Mouse (Mus musculus) limb, embryonic 14.5 days (tissue): Measurements from ENCODE around the gene Naa35. TPM values are rescaled to one million over a fixed set of nuclear protein-coding genes. Genes with fewer than 3 reads are reported as not detected.
A peak's percentile ranks its signal among the peaks of the same experiment; 100 is the strongest.

ENCODE experiments used
- ATAC-seq: fragments of 200-750 bp; cut with Nextera tagmentation; 2 replicates; pipeline ENCODE4 v1.8.0; 2017; ENCODE audit warnings: low read depth, moderate number of reproducible peaks, moderate TSS enrichment; ENCODE audit not compliant: low FRiP score
- DNase-seq: peaks from one replicate; pipeline ENCODE4 v3.0.0-alpha.2; 2015; ENCODE audit warnings: low spot score
- H3K27ac ChIP-seq: fragments of 300-500 bp; sonication (generic); replicated peaks from 2 replicates; pipeline ENCODE4 v1.5.1; 2014; ENCODE audit warnings: low read depth, mild to moderate bottlenecking, low read length, moderate library complexity, mixed read lengths
- H3K27me3 ChIP-seq: fragments of 300-500 bp; sonication (generic); 2 replicates; pipeline ENCODE4 v1.6.1; 2014; ENCODE audit warnings: low read length, mixed read lengths; ENCODE audit not compliant: control insufficient read depth, insufficient read depth
- H3K36me3 ChIP-seq: fragments of 300-500 bp; sonication (generic); 2 replicates; pipeline ENCODE4 v1.6.1; 2014; ENCODE audit warnings: mild to moderate bottlenecking, low read length, moderate library complexity, mixed read lengths; ENCODE audit not compliant: control insufficient read depth, insufficient read depth
- H3K4me1 ChIP-seq: fragments of 300-500 bp; sonication (generic); 2 replicates; pipeline ENCODE4 v1.6.1; 2014; ENCODE audit warnings: antibody characterized with exemption, low read length, mixed read lengths; ENCODE audit not compliant: control insufficient read depth, insufficient read depth
- H3K4me2 ChIP-seq: fragments of 300-500 bp; sonication (generic); replicated peaks from 2 replicates; pipeline ENCODE4 v1.6.1; 2014; ENCODE audit warnings: low read depth, mild to moderate bottlenecking, low read length, moderate library complexity; ENCODE audit not compliant: severe bottlenecking
- H3K4me3 ChIP-seq: fragments of 300-500 bp; sonication (generic); replicated peaks from 2 replicates; pipeline ENCODE4 v1.5.1; 2014; ENCODE audit warnings: low read length
- H3K9ac ChIP-seq: fragments of 300-500 bp; sonication (generic); 2 replicates; pipeline ENCODE4 v1.6.1; 2014; ENCODE audit warnings: mild to moderate bottlenecking, low read depth, low read length, moderate library complexity; ENCODE audit not compliant: severe bottlenecking
- H3K9me3 ChIP-seq: fragments of 300-500 bp; sonication (generic); 2 replicates; pipeline ENCODE4 v1.6.1; 2016; ENCODE audit warnings: low read length; ENCODE audit not compliant: control insufficient read depth
- POLR2A ChIP-seq: fragments of 200-500 bp; IDR thresholded peaks from 2 replicates; pipeline ENCODE4 v1.8.0; 2012; ENCODE audit warnings: inconsistent platforms, mild to moderate bottlenecking, moderate library complexity, borderline replicate concordance; ENCODE audit not compliant: insufficient read depth, insufficient read length; ENCODE audit errors: extremely low read depth
- WGBS: fragments of 180-500 bp; shearing (Covaris S2); extraction: QIAGEN DNeasy Blood & Tissue Kit; methylation state at CpG from one replicate; pipeline ENCODE4 v1.1.7; 2014; 5-methylcytosine and 5-hydroxymethylcytosine counted together
- polyA plus RNA-seq, 2 experiments: library from polyadenylated mRNA; depleted of rRNA in 1 of 2; stranded (reverse) in 1 of 2; unstranded in 1 of 2; fragments of >200 nt; fragmentation: Nextera tagmentation in 1 of 2; extraction: Ambion mirVana in 1 of 2; gene quantifications; 2 replicates each; pipeline versions ENCODE4 v1.2.1 to v1.2.3; 2012 to 2014

The Naa35 gene
- polyA plus RNA-seq, 2 experiments: 68.5 to 88.8 TPM

DNA sequence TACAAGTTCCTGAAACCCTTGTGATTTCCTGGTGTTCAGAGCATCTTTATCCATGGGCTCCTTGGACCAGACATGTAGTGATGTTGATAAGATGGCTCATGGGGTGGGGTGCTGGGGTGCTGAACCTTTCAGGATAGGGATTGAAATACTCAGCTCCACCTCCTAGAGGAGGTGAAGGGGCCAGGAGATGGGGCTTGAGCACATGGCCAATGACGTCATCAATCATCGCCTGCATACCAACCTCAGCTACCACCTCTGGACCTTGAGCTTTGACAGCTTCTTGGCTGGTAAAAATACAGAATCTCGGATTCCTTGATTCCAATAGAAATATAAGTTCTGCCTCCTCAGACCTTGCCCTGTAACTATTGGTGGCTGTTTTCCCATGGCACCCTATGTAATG is 60.4 kb downstream of the Naa35 start:
- no peak overlapping the region for H3K4me2 ChIP-seq
- WGBS: 81% methylated on average over 3 of the region's 3 CpGs
- H3K27me3 ChIP-seq: no peaks in the 10 kb centered on the region
- peaks cover 20% of the 10 kb centered on the region for H3K36me3 ChIP-seq
- DNase-seq: no peak
- H3K4me1 ChIP-seq: no peaks in the 10 kb centered on the region
- no peak overlapping the region for H3K9ac ChIP-seq
- H3K4me3 ChIP-seq: no peak overlapping the region
- H3K27ac ChIP-seq: no peak overlapping the region
- no peak for ATAC-seq
- TF ChIP-seq POLR2A: no peak
- H3K9me3 ChIP-seq: no peaks in the 10 kb centered on the region

DNA sequence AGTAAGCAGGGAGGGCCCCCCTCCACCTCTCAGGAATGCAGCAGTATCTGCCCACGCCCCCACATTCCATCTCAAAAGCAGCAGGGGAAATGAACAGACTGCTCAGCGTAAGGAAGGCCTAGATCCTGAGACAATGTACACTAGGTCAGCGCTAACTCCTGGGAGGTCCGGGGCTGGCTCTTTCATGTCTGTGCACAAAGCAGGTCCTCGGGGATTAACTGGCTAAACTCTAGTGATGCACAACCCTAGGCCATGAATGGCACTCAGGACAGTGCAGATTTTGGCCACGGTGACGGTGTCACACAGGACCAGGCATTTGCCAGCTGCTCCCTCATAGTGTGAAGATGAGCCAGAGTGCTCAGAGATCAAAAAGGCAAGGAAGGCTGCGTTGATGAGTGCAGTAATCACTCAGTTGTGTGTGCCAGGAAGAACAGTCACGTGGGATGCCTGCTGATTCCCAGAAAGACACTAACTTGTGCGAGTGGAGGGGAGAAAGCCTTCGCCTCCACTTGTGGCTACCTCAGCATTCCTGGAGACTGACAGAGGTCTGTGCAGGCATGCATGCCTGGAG is 61.7 kb downstream of the Naa35 start:
- no peak for TF ChIP-seq POLR2A
- Histone ChIP-seq H3K27ac (0 out of 2 replicates have a peak overlapping the region, but pooled peaks have one; percentile 2), H3K4me3 (no peak overlapping the region), H3K36me3 (peaks cover 20% of the 10 kb centered on the region), H3K9me3 (no peaks in the 10 kb centered on the region), H3K9ac (0 out of 2 replicates have a peak overlapping the region, but pooled peaks have one; percentile 2), H3K4me2 (no peak overlapping the region), H3K27me3 (no peaks in the 10 kb centered on the region), H3K4me1 (no peaks in the 10 kb centered on the region)
- ATAC-seq: no peak
- no peak for DNase-seq
- 58% methylated on average over 11 of the region's 11 CpGs for WGBS

DNA sequence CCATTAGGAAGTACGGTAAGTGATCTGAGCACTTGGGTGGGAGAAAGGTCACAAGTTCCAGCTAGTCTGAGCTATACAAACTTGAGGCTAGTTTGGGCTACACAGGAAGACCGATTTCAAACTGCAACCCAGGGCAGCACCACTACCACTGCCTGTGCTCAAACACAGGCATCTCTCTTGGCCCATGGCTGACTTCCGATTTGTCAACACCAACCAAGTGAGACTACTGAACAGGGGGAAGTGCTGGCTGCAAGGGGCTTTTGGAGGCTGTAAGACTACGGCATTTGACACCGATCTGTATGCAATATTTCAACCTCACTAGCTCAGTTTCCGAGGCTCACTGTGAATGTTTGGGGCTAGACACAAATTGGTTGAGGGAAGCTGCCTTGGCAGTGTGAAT is 62.4 kb downstream of the Naa35 start:
- Histone ChIP-seq H3K4me3 (no peak overlapping the region), H3K36me3 (peaks cover 20% of the 10 kb centered on the region), H3K4me1 (no peaks in the 10 kb centered on the region), H3K4me2 (no peak overlapping the region), H3K27me3 (no peaks in the 10 kb centered on the region), H3K9me3 (no peaks in the 10 kb centered on the region), H3K9ac (no peak overlapping the region), H3K27ac (no peak overlapping the region)
- 85% methylated on average over 6 of the region's 6 CpGs for WGBS
- DNase-seq (no peak), ATAC-seq (no peak)
- TF ChIP-seq POLR2A: no peak

DNA sequence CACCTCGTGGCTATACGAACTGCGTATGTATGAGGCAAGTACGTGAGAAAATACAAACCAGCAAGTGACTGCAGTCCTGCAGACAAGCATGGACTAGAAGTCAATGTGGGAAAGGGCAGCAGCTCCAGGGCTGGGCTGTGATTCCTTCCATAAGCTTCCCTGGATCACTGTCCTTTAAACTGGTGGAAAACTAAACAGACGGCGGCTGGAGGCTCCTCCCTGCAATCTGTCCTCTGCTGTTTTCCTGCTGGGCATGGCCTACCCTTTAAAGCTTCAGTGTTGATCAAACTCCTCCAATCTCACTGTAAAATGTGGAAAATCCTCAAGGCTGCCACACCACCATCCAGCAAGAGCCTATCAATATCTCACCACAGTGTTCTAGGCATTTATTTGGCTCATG is 63.5 kb downstream of the Naa35 start:
- ATAC-seq (no peak), DNase-seq (no peak)
- Histone ChIP-seq H3K36me3 (peaks cover 20% of the 10 kb centered on the region), H3K9ac (no peak overlapping the region), H3K4me1 (no peaks in the 10 kb centered on the region), H3K27ac (no peak overlapping the region), H3K27me3 (no peaks in the 10 kb centered on the region), H3K4me3 (no peak overlapping the region), H3K9me3 (no peaks in the 10 kb centered on the region), H3K4me2 (no peak overlapping the region)
- 86% methylated on average over 6 of the region's 6 CpGs for WGBS
- TF ChIP-seq POLR2A: no peak

DNA sequence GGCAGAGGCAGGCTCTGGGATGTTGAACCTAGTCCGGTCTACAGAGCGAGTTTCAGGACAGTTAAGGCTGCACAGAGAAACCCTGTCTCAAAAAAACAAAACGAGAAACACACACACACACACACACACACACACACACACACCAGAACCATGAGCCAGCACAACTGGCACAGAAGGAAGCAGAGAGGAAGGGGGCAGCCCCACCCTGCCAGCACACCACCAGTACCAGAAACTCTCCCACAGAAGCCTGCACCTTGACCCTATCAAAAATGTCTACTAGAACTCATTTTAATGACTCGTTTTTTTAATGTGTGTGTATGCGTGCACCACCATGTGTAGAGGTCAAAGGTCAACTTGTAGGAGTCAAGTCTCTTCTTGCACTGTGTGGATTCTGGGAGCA is 64.7 kb downstream of the Naa35 start:
- ATAC-seq: no peak

More for the DNA sequence above, 64.7 kb downstream of the Naa35 start:
- DNase-seq: no peak
- no peaks in the 10 kb centered on the region for H3K9me3 ChIP-seq
- H3K4me2 ChIP-seq: no peak overlapping the region
- WGBS: 62% methylated on average over 5 of the region's 5 CpGs
- no peak for TF ChIP-seq POLR2A
- no peak overlapping the region for H3K27ac ChIP-seq
- H3K27me3 ChIP-seq: no peaks in the 10 kb centered on the region
- no peak overlapping the region for H3K9ac ChIP-seq
- no peak overlapping the region for H3K4me3 ChIP-seq
- peaks cover 19% of the 10 kb centered on the region for H3K36me3 ChIP-seq
- no peaks in the 10 kb centered on the region for H3K4me1 ChIP-seq
